Mouse (Mus musculus): ENCODE data around the gene Fam169b. TPM values are rescaled to one million over a fixed set of nuclear protein-coding genes. Genes with fewer than 3 reads are reported as not detected.
"Not testable (repeated sequence)": the region's sequence is repeated elsewhere in the genome, so short reads cannot be mapped to it uniquely, and the experiment has no call there.

Gene Fam169b
- polyA plus RNA-seq, 1 experiment from 2014 or later: 1.6 TPM

GRCm38 (mm10) chr7:68277897-68278270 is 4.2 kb downstream of the Fam169b start:
- no peak overlapping the region for H3K9ac ChIP-seq (replicated peaks)
- no peaks in the 10 kb centered on the region for H3K9me3 ChIP-seq
- 65% methylated on average over 4 of the region's 4 CpGs for WGBS
- H3K27ac ChIP-seq: peak overlapping the region; percentile 79
- H3K4me2 ChIP-seq: no peak overlapping the region
- H3K4me1 ChIP-seq (replicated peaks): peaks cover 43% of the 10 kb centered on the region
- H3K36me3 ChIP-seq: no peaks in the 10 kb centered on the region
- peaks cover 6% of the 10 kb centered on the region; the same call in 1 of the 2 replicates for H3K27me3 ChIP-seq
- H3K4me3 ChIP-seq (replicated peaks): no peak overlapping the region
- ATAC-seq (ENCODE audit: insufficient number of reproducible peaks, insufficient read depth, low FRiP score, low TSS enrichment, low read depth): no peak

GRCm38 (mm10) chr7:68278385-68278784 is 4.7 kb downstream of the Fam169b start:
- peak overlapping the region; percentile 79 for H3K27ac ChIP-seq
- no peak overlapping the region for H3K4me3 ChIP-seq (replicated peaks)
- ATAC-seq (ENCODE audit: insufficient number of reproducible peaks, insufficient read depth, low FRiP score, low TSS enrichment, low read depth): no peak
- H3K9me3 ChIP-seq: no peaks in the 10 kb centered on the region
- H3K4me2 ChIP-seq: no peak overlapping the region
- peaks cover 43% of the 10 kb centered on the region for H3K4me1 ChIP-seq (replicated peaks)
- H3K27me3 ChIP-seq: peaks cover 6% of the 10 kb centered on the region; the same call in 1 of the 2 replicates
- no peak overlapping the region for H3K9ac ChIP-seq (replicated peaks)
- 93% methylated on average over 6 of the region's 6 CpGs for WGBS
- no peaks in the 10 kb centered on the region for H3K36me3 ChIP-seq

GRCm38 (mm10) chr7:68278908-68279307 is 5.3 kb downstream of the Fam169b start:
- no peaks in the 10 kb centered on the region for H3K36me3 ChIP-seq
- 67% methylated on average over 6 of the region's 6 CpGs for WGBS
- no peak overlapping the region for H3K4me2 ChIP-seq
- peaks cover 43% of the 10 kb centered on the region for H3K4me1 ChIP-seq (replicated peaks)
- no peak for ATAC-seq (ENCODE audit: insufficient number of reproducible peaks, insufficient read depth, low FRiP score, low TSS enrichment, low read depth)
- H3K27ac ChIP-seq: no peak overlapping the region
- H3K9ac ChIP-seq (replicated peaks): no peak overlapping the region
- H3K4me3 ChIP-seq (replicated peaks): no peak overlapping the region
- no peaks in the 10 kb centered on the region for H3K9me3 ChIP-seq
- H3K27me3 ChIP-seq: peaks cover 6% of the 10 kb centered on the region; the same call in 1 of the 2 replicates

GRCm38 (mm10) chr7:68279481-68279880 is 5.8 kb downstream of the Fam169b start:
- 76% methylated on average over 7 of the region's 7 CpGs for WGBS
- H3K4me1 ChIP-seq (replicated peaks): peaks cover 45% of the 10 kb centered on the region

GRCm38 (mm10) chr7:68280352-68280869 is 6.8 kb downstream of the Fam169b start:
- ATAC-seq (ENCODE audit: insufficient number of reproducible peaks, insufficient read depth, low FRiP score, low TSS enrichment, low read depth): no peak
- 92% methylated on average over 19 of the region's 19 CpGs for WGBS

More at GRCm38 (mm10) chr7:68279481-68279880, 5.8 kb downstream of the Fam169b start:
- Histone ChIP-seq H3K9me3 (no peaks in the 10 kb centered on the region), H3K4me2 (no peak overlapping the region), H3K4me3 (replicated peaks) (no peak overlapping the region), H3K27ac (no peak overlapping the region), H3K27me3 (0 out of 2 replicates have a peak, but pooled peaks cover 6% of the 10 kb centered on the region), H3K36me3 (no peaks in the 10 kb centered on the region), H3K9ac (replicated peaks) (no peak overlapping the region)
- ATAC-seq (ENCODE audit: insufficient number of reproducible peaks, insufficient read depth, low FRiP score, low TSS enrichment, low read depth): no peak

GRCm38 (mm10) chr7:68281341-68281740 is 7.7 kb downstream of the Fam169b start:
- Histone ChIP-seq H3K4me2 (no peak overlapping the region), H3K4me3 (replicated peaks) (no peak overlapping the region), H3K27ac (no peak overlapping the region), H3K9me3 (no peaks in the 10 kb centered on the region), H3K4me1 (replicated peaks) (peaks cover 54% of the 10 kb centered on the region), H3K9ac (replicated peaks) (no peak overlapping the region), H3K36me3 (no peaks in the 10 kb centered on the region), H3K27me3 (no peaks in the 10 kb centered on the region)
- WGBS: 80% methylated on average over 5 of the region's 5 CpGs
- no peak for ATAC-seq (ENCODE audit: insufficient number of reproducible peaks, insufficient read depth, low FRiP score, low TSS enrichment, low read depth)

More at GRCm38 (mm10) chr7:68280352-68280869, 6.8 kb downstream of the Fam169b start:
- Histone ChIP-seq H3K27me3 (0 out of 2 replicates have a peak, but pooled peaks cover 3% of the 10 kb centered on the region), H3K4me1 (replicated peaks) (peaks cover 55% of the 10 kb centered on the region), H3K9me3 (no peaks in the 10 kb centered on the region), H3K36me3 (no peaks in the 10 kb centered on the region), H3K9ac (replicated peaks) (no peak overlapping the region), H3K4me2 (no peak overlapping the region), H3K27ac (no peak overlapping the region), H3K4me3 (replicated peaks) (no peak overlapping the region)

- H3K27ac ChIP-seq: no peak overlapping the region
- peaks cover 43% of the 10 kb centered on the region for H3K4me1 ChIP-seq (replicated peaks)
- H3K4me2 ChIP-seq: no peak overlapping the region
- no peak overlapping the region for H3K4me3 ChIP-seq (replicated peaks)
- WGBS: 87% methylated on average over 22 of the region's 22 CpGs
- H3K9me3 ChIP-seq: no peaks in the 10 kb centered on the region
- H3K9ac ChIP-seq (replicated peaks): no peak overlapping the region
- H3K27me3 ChIP-seq: no peaks in the 10 kb centered on the region
- H3K36me3 ChIP-seq: no peaks in the 10 kb centered on the region
- no peak for ATAC-seq (ENCODE audit: insufficient number of reproducible peaks, insufficient read depth, low FRiP score, low TSS enrichment, low read depth)
Observed at GRCm38 (mm10) chr7:68282304-68283132, 8.9 kb downstream of the Fam169b start.

GRCm38 (mm10) chr7:68283133-68283520 is 9.5 kb downstream of the Fam169b start:
- H3K4me1 ChIP-seq (replicated peaks): peaks cover 38% of the 10 kb centered on the region
- not testable (repeated sequence) for H3K9me3 ChIP-seq; H3K4me2 ChIP-seq; H3K27me3 ChIP-seq; H3K27ac ChIP-seq; H3K4me3 ChIP-seq (replicated peaks); ATAC-seq (ENCODE audit: insufficient number of reproducible peaks, insufficient read depth, low FRiP score, low TSS enrichment, low read depth); H3K36me3 ChIP-seq; H3K9ac ChIP-seq (replicated peaks)
- 82% methylated on average over 4 of the region's 4 CpGs for WGBS

GRCm38 (mm10) chr7:68283776-68284175 is 10.1 kb downstream of the Fam169b start:
- no peaks in the 10 kb centered on the region for H3K36me3 ChIP-seq
- no peaks in the 10 kb centered on the region for H3K9me3 ChIP-seq
- no peak overlapping the region for H3K4me2 ChIP-seq
- H3K9ac ChIP-seq (replicated peaks): no peak overlapping the region
- no peak for ATAC-seq (ENCODE audit: insufficient number of reproducible peaks, insufficient read depth, low FRiP score, low TSS enrichment, low read depth)
- H3K4me3 ChIP-seq (replicated peaks): no peak overlapping the region
- no peaks in the 10 kb centered on the region for H3K27me3 ChIP-seq
- peaks cover 32% of the 10 kb centered on the region for H3K4me1 ChIP-seq (replicated peaks)
- no peak overlapping the region for H3K27ac ChIP-seq
- 87% methylated on average over 7 of the region's 7 CpGs for WGBS

GRCm38 (mm10) chr7:68285851-68286298 is 12.2 kb downstream of the Fam169b start:
- 21% methylated on average over 8 of the region's 8 CpGs for WGBS
- H3K27me3 ChIP-seq: no peaks in the 10 kb centered on the region
- H3K9me3 ChIP-seq: no peaks in the 10 kb centered on the region
- no peak overlapping the region for H3K4me2 ChIP-seq
- peak; percentile 71; the same call in 1 of the 2 replicates for ATAC-seq (ENCODE audit: insufficient number of reproducible peaks, insufficient read depth, low FRiP score, low TSS enrichment, low read depth)
- H3K27ac ChIP-seq: peak overlapping the region; percentile 66
- no peak overlapping the region for H3K4me3 ChIP-seq (replicated peaks)
- no peak overlapping the region for H3K9ac ChIP-seq (replicated peaks)
- no peaks in the 10 kb centered on the region for H3K36me3 ChIP-seq
- H3K4me1 ChIP-seq (replicated peaks): peaks cover 19% of the 10 kb centered on the region

GRCm38 (mm10) chr7:68286526-68287481 is 13.2 kb downstream of the Fam169b start:
- H3K9ac ChIP-seq (replicated peaks): no peak overlapping the region
- peaks cover 19% of the 10 kb centered on the region for H3K4me1 ChIP-seq (replicated peaks)
- no peaks in the 10 kb centered on the region for H3K36me3 ChIP-seq
- no peak for ATAC-seq (ENCODE audit: insufficient number of reproducible peaks, insufficient read depth, low FRiP score, low TSS enrichment, low read depth)
- H3K9me3 ChIP-seq: no peaks in the 10 kb centered on the region
- 94% methylated on average over 24 of the region's 24 CpGs for WGBS
- no peak overlapping the region for H3K4me3 ChIP-seq (replicated peaks)
- no peaks in the 10 kb centered on the region for H3K27me3 ChIP-seq
- H3K4me2 ChIP-seq: no peak overlapping the region
- peak overlapping the region; percentile 66; the same call in 1 of the 2 replicates for H3K27ac ChIP-seq

All from limb, embryonic 12.5 days (tissue).